Mouse (Mus musculus) hindbrain, embryonic 16.5 days (tissue): ENCODE measurements around the gene Gadd45a. TPM values are rescaled to one million over a fixed set of nuclear protein-coding genes. Genes with fewer than 3 reads are reported as not detected.
A peak's percentile ranks its signal among the peaks of the same experiment; 100 is the strongest.

Source experiments
- ATAC-seq: fragments of 200-750 bp; cut with Nextera tagmentation; 2 replicates; pipeline ENCODE4 v1.8.0; 2017; ENCODE audit warnings: moderate TSS enrichment, moderate library complexity
- H3K27ac ChIP-seq: fragments of 300-500 bp; sonication (generic); 2 replicates; pipeline ENCODE4 v1.5.1; 2014; ENCODE audit warnings: low read depth, mild to moderate bottlenecking, control low read depth, low read length, moderate library complexity
- H3K27me3 ChIP-seq: fragments of 300-500 bp; sonication (generic); replicated peaks from 2 replicates; pipeline ENCODE4 v1.6.1; 2014; ENCODE audit warnings: low read length; ENCODE audit not compliant: control insufficient read depth, insufficient read depth
- H3K36me3 ChIP-seq: fragments of 300-500 bp; sonication (generic); 2 replicates; pipeline ENCODE4 v1.6.1; 2014; ENCODE audit warnings: mild to moderate bottlenecking, low read length, moderate library complexity, mixed read lengths; ENCODE audit not compliant: control insufficient read depth, insufficient read depth
- H3K4me1 ChIP-seq: fragments of 300-500 bp; sonication (generic); 2 replicates; pipeline ENCODE4 v1.6.1; 2014; ENCODE audit warnings: low read depth, low read length; ENCODE audit not compliant: control insufficient read depth, insufficient read depth
- H3K4me2 ChIP-seq: fragments of 300-500 bp; sonication (generic); 2 replicates; pipeline ENCODE4 v1.6.1; 2014; ENCODE audit warnings: mild to moderate bottlenecking, low read length, control low read depth, moderate library complexity
- H3K4me3 ChIP-seq: fragments of 300-500 bp; sonication (generic); 2 replicates; pipeline ENCODE4 v1.5.1; 2014; ENCODE audit warnings: mild to moderate bottlenecking, low read length, control low read depth, moderate library complexity
- H3K9ac ChIP-seq: fragments of 300-500 bp; sonication (generic); 2 replicates; pipeline ENCODE4 v1.6.1; 2014; ENCODE audit warnings: low read depth, mild to moderate bottlenecking, control low read depth, low read length, moderate library complexity
- H3K9me3 ChIP-seq: fragments of 300-500 bp; sonication (generic); 2 replicates; pipeline ENCODE4 v1.6.1; 2014; ENCODE audit warnings: mild to moderate bottlenecking, low read length, moderate library complexity; ENCODE audit not compliant: control insufficient read depth
- WGBS: fragments of 180-500 bp; shearing (Covaris S2); extraction: QIAGEN DNeasy Blood & Tissue Kit; methylation state at CpG from one replicate; pipeline ENCODE4 v1.1.7; 2014; 5-methylcytosine and 5-hydroxymethylcytosine counted together
- polyA plus RNA-seq: library from polyadenylated mRNA; unstranded; fragments of >200 nt; fragmentation: Nextera tagmentation; extraction: Ambion mirVana; gene quantifications from 2 replicates; pipeline ENCODE4 v1.2.1, GENCODE M21; 2015

Gene Gadd45a
- 15.3 and 18.5 TPM in 2 replicates for polyA plus RNA-seq

DNA sequence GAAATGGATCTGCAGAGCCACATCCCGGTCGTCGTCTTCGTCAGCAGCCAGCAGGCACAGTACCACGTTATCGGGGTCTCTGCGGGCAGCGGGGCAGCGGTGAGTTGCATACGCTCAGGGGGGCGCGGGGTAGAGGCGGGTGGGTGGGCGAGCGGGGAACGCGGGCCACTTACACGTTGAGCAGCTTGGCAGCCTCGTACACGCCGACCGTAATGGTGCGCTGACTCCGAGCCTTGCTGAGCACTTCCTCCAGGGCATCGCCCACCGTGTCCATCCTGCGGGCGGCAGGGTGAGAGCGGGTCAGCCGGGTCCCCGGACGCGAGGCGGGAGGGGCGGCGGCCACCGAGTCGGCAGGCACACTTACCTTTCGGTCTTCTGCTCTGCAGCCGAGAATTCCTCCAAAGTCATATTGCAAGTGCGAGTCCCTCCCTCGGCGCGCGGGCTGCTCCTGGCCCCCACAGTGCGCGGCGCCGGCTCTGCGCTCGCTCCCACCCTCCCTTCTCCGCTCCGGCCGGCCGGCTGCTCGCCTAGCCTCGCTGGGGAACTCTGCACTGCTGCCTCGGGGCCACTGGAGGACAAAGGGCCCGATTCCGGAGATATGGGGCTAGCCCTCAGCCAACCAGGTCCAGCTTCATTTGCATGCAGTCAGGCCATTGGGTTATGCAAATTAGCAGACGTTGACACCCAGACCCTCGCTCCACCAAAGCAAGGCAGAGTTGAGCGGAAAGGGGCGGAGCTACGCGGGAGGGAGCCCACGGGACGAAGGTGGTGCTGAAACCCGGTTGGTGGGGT lies at the start of gene Gadd45a:
TSS of gene Gadd45a (minus strand) at position 621 of the 792 bp plus-strand sequence.
- peak within 1 kb of the TSS; percentile 95 for H3K9ac ChIP-seq
- peak within 1 kb of the TSS; percentile 78 for H3K4me2 ChIP-seq
- H3K4me3 ChIP-seq, result peak within 1 kb of the TSS; percentile 92
- H3K9me3 ChIP-seq, result no peaks in the 10 kb centered on the region
- WGBS, result 1% methylated on average over 60 of the region's 69 CpGs
- H3K36me3 ChIP-seq, result no peaks in the 10 kb centered on the region
- H3K4me1 ChIP-seq, result peaks cover 13% of the 10 kb centered on the region
- no peaks in the 10 kb centered on the region for H3K27me3 ChIP-seq
- peak within 1 kb of the TSS; percentile 93 for H3K27ac ChIP-seq
- ATAC-seq, result peak; percentile 98

DNA sequence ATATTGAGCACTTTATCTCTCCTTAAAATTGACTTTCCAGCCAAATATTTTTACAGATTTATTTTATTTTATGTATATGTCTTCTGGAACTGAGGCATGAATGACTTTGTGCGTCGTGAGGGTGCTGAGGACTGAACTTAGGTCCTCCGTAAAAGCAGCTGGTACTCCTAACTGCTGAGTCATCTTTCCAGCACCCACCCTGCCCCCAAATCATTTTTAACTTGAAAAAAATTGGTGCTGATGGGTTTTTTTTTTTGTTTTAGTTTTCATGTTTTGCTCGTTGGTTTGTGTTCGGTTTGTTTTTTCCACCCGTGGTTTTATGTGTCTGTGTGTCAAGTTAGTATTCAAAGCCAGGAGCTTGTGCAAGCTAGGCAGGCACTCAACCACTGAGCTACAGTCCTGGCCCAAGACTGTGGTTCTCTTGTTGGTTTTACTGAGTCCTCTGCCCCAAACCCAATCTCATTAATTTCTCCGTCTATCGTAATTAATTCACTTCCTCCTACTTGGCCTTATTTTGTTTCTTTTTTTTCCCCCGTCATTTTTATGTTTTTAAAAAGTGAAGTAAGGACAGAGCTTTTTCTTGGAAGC lies 48.7 kb upstream of the Gadd45a start:
- no peak overlapping the region for H3K27ac ChIP-seq
- no peaks in the 10 kb centered on the region for H3K9me3 ChIP-seq
- ATAC-seq, result no peak
- H3K36me3 ChIP-seq, result no peaks in the 10 kb centered on the region
- no peak overlapping the region for H3K4me2 ChIP-seq
- no peak overlapping the region for H3K4me3 ChIP-seq
- no peaks in the 10 kb centered on the region for H3K27me3 ChIP-seq
- no peak overlapping the region for H3K9ac ChIP-seq
- 91% methylated on average over 9 of the region's 9 CpGs for WGBS
- H3K4me1 ChIP-seq, result no peaks in the 10 kb centered on the region

DNA sequence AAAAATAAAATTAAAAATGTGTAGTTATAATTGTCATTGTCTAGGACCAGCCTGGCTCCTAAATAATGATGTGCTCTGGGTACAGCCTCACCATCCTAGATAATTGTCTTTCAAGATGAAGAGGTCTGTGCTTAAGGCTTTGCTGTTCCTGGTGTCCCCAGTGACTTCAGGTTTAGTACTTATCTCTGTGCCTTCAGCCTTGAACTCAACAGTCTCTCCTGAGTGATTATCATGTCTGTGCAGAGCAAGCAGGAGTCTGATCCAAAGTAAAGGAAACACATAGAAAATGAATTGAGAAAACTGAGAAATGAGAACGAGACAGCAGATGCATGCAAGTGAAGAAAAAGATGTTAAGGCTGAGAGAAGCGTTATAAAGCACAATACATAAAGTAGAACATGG lies 47.2 kb upstream of the Gadd45a start:
- no peaks in the 10 kb centered on the region for H3K4me1 ChIP-seq
- H3K9ac ChIP-seq, result no peak overlapping the region
- no peaks in the 10 kb centered on the region for H3K9me3 ChIP-seq
- H3K36me3 ChIP-seq, result no peaks in the 10 kb centered on the region
- no peak overlapping the region for H3K4me3 ChIP-seq
- no peak overlapping the region for H3K4me2 ChIP-seq
- ATAC-seq, result no peak
- no peak overlapping the region for H3K27ac ChIP-seq
- no peaks in the 10 kb centered on the region for H3K27me3 ChIP-seq
- WGBS, result 95% methylated on average over 2 of the region's 2 CpGs

DNA sequence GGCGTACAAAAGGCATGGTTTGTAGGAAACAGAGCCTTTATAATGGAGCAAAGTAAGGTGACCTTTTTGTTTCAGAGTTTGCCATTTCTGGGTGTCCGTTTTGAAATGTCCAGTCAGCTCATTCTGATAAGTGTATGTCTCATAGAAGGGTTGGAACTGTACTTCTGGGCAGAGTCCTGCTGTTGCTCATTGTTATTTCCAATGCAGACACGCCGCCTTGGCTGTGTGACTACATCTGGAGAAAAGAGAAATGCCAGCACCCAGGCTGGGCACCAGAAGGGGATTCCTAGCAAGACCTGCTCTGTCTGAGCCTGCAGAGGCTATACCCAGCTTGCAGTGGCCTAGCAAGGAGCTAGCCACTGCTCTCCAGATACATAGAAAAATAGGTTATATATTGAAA lies 43.9 kb upstream of the Gadd45a start:
- Histone ChIP-seq H3K9ac (no peak overlapping the region), H3K36me3 (no peaks in the 10 kb centered on the region), H3K9me3 (no peaks in the 10 kb centered on the region), H3K4me1 (no peaks in the 10 kb centered on the region), H3K4me2 (no peak overlapping the region), H3K27ac (no peak overlapping the region), H3K4me3 (no peak overlapping the region), H3K27me3 (no peaks in the 10 kb centered on the region)
- no peak for ATAC-seq
- 88% methylated on average over 4 of the region's 4 CpGs for WGBS

DNA sequence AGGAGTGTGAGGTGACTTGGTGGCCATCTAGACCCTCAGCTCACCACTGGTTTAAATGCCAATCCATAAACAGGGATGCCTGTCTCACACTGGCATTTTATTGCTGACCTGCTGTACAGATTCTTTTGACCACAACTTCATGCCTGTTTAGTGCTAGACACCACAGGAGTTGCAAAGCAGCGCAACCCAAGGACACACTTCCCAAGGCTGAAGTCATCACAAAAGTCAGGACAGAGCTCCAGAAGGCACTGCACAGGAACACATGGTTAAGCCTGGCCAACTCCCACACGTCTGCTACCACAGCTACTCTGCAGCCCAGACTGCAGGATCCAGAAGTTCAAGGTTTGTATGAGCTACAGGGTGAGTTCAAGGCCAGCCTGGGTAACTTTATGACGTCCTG lies 40.8 kb upstream of the Gadd45a start:
- WGBS, result 66% methylated on average over 3 of the region's 3 CpGs
- ATAC-seq, result no peak
- Histone ChIP-seq H3K9ac (no peak overlapping the region), H3K27ac (no peak overlapping the region), H3K9me3 (no peaks in the 10 kb centered on the region), H3K27me3 (no peaks in the 10 kb centered on the region), H3K4me2 (no peak overlapping the region), H3K4me3 (no peak overlapping the region), H3K4me1 (no peaks in the 10 kb centered on the region), H3K36me3 (no peaks in the 10 kb centered on the region)

DNA sequence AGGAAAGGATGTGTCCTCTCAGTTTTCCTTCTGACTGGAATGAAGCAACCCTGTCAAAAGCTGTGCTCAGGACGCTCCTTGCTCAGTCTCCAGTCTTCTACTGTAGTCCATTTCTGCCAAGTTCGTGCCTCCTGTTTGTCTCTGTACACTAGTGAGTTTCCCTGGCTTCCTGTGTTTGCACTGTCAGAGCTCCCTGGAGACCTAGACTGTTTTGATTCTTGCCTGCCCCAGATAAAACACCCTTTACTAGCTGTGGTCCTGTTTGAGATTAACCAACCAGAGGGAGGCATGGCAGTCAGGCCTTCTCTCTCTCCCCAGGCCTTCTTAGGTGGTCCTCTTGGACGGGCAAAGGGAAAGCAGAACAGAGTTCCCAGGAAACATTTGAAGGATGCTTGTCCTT lies 40.2 kb upstream of the Gadd45a start:
- 45% methylated on average over 3 of the region's 3 CpGs for WGBS
- no peak for ATAC-seq

DNA sequence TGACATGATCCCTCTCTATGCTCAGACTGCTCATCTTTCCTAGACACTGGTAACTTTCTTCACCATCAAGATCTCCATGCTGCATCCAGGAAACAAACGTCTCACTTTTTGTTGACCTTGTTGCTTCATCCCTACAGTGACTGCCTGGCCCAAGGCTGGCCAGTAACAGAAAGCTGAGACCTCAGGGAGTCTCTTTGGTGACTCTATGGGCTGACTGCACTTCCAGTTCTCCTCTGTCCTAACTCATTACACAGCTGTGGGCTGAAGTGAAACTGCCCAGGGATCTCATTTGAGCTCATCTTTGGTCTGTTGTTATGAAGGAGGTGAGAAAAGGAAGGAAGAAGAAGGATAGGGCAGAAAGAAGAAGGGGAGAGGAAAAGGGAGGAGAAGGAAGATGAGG lies 39.1 kb upstream of the Gadd45a start:
- no peak overlapping the region for H3K9ac ChIP-seq
- H3K27me3 ChIP-seq, result no peaks in the 10 kb centered on the region
- H3K4me3 ChIP-seq, result no peak overlapping the region
- H3K9me3 ChIP-seq, result no peaks in the 10 kb centered on the region
- H3K4me2 ChIP-seq, result no peak overlapping the region
- H3K4me1 ChIP-seq, result no peaks in the 10 kb centered on the region
- WGBS, result 86% methylated on average over 1 of the region's 1 CpGs
- ATAC-seq, result no peak
- H3K36me3 ChIP-seq, result no peaks in the 10 kb centered on the region
- no peak overlapping the region for H3K27ac ChIP-seq

More for the DNA sequence above, 40.2 kb upstream of the Gadd45a start:
- no peaks in the 10 kb centered on the region for H3K4me1 ChIP-seq
- no peak overlapping the region for H3K4me2 ChIP-seq
- no peaks in the 10 kb centered on the region for H3K27me3 ChIP-seq
- H3K4me3 ChIP-seq, result no peak overlapping the region
- no peak overlapping the region for H3K27ac ChIP-seq
- no peaks in the 10 kb centered on the region for H3K9me3 ChIP-seq
- H3K36me3 ChIP-seq, result no peaks in the 10 kb centered on the region
- H3K9ac ChIP-seq, result no peak overlapping the region

DNA sequence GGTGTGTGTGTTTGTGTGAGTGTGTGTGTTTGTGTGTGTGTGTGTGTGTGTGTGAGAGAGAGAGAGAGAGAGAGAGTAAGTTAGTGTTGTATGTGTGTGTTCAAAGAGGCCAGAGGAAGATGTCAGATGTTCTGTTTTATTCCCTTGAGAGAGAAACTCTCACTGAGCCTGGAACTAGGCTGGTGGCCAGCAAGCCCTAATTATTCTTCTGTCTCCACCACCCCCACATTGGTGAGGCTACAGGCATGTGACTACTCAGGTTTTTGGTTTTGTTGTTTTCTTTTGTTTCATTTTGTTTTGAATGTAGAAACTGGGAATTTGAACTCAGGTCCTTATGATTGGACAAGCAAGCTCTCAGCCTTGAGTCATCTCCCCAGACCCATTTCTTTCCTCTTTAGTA lies 37.6 kb upstream of the Gadd45a start:
- ATAC-seq, result no peak
- no peaks in the 10 kb centered on the region for H3K36me3 ChIP-seq
- no peaks in the 10 kb centered on the region for H3K9me3 ChIP-seq
- no peaks in the 10 kb centered on the region for H3K27me3 ChIP-seq
- H3K4me1 ChIP-seq, result no peaks in the 10 kb centered on the region
- no peak overlapping the region for H3K27ac ChIP-seq
- no peak overlapping the region for H3K9ac ChIP-seq
- H3K4me2 ChIP-seq, result no peak overlapping the region
- no peak overlapping the region for H3K4me3 ChIP-seq

DNA sequence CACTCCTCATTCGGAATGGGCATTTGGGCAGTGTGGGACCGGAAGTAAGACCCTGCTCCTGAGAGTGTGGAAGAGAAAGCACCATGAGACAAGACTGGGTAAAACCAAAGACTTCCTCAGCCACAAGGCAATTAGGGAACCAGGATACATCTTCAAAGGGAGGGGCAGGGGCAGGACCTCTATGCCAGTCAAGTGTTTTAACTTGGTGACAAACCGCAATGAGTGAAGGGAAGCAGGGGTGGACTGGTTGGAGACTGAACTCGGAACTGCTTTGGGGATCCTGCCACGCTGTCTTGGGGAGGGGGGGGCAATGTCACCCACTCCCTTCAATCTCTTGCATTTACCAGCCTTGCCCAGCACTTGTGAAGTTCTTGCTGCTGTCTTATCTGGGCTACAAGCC lies 36.7 kb upstream of the Gadd45a start:
- WGBS, result 80% methylated on average over 5 of the region's 5 CpGs
- Histone ChIP-seq H3K36me3 (no peaks in the 10 kb centered on the region), H3K9me3 (no peaks in the 10 kb centered on the region), H3K4me3 (no peak overlapping the region), H3K9ac (no peak overlapping the region), H3K4me1 (no peaks in the 10 kb centered on the region), H3K27me3 (no peaks in the 10 kb centered on the region), H3K4me2 (no peak overlapping the region), H3K27ac (no peak overlapping the region)
- no peak for ATAC-seq
